Mouse (Mus musculus) urinary bladder, postnatal 25 days (tissue): ENCODE measurements at regions not wholly inside any gene's neighbourhood (a gene's known extent, or its start where the extent isn't known, plus 50 kb on each side); places are given as distances from the start of the nearest gene placed in this dataset.
"Not testable (repeated sequence)": the region's sequence is repeated elsewhere in the genome, so short reads cannot be mapped to it uniquely, and the experiment has no call there.

ENCODE experiments used
- DNase-seq: peaks from one replicate; pipeline ENCODE4 v3.0.0; 2022; ENCODE audit warnings: low spot score

DNA sequence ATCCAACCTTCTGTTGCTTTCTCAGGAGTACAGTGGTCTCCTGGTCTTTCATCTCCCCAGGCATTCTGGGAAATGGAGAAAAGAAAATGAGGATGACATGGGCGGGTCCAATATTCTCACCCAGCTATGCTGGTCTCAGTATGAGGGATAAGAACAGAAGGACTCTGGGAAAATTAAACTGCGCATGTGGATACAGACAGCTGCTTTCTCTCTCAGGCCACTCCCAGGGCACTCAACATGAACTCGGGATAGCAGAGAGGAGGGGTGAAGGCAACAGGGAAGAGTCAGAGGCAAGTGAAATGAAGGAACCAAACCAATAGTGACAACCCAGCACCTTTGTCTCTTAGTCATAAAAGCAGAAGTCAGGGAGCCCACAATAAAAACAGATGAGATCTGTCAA, 508.5 kb upstream of the Id2 start:
- no peak for DNase-seq

- DNase-seq, result no peak
Measured at GRCm38 (mm10) chr12:25590262-25590661, 493.3 kb upstream of the Id2 start.

- no peak for DNase-seq
Measured at GRCm38 (mm10) chr12:25585746-25586145, 488.8 kb upstream of the Id2 start.

DNA sequence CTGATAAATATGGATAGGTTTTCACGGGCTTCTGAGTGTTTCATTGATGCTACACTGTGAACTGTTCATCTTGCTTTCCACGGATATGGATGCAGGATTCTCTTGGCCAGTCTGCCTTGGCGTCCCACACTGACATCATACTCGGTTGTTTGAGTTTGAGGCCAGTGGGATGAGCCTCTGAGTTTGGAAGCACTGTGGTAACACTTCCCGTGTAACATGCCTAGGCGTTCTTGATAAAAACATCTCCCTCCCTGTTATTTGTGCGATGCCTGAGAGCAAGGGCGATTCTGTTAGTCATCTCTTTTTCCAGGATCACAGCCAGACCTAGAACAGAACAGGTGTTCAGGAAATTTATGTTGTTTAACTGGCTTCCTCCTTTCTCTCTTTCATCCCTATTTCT, 482.5 kb upstream of the Id2 start:
- DNase-seq, result no peak

DNA sequence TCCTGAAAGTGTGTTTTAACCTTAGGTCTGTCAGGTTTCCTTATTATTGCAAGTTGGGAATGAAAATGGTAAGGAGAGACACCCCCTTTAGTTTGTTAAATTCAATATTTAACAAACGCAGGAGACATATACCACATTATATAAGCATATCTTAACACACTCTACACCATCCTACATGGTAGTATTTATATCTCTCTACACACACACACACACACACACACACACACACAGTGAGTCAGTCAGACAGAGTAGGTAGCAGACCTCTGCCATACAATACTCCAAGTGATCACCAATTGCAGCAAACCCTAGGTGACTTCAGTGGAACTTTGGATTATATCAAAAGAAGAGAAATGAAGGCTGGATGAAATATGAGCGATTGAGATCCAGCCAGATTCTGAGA, 468.2 kb upstream of the Id2 start:
- no peak for DNase-seq

DNA sequence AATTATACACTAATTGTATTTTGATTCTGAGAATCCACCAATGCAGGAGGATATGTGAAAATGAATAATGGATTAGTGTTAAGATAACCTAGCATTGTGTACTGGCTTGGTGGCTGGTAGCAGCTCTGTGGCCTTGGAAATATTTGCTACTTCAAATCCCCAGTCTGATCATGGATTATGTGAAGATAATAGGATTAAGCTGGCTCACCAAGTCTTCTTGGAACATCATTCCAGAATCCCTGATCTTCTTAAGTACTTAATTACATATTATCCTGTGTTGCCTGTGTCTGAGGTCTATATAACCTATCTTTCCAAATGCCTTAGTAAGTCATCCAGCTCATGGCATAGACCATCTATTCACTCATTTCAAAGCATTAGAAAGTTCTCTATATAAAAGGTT, 462.7 kb upstream of the Id2 start:
- no peak for DNase-seq

GRCm38 (mm10) chr12:25553656-25554055, 456.7 kb upstream of the Id2 start:
- DNase-seq, result no peak

DNA sequence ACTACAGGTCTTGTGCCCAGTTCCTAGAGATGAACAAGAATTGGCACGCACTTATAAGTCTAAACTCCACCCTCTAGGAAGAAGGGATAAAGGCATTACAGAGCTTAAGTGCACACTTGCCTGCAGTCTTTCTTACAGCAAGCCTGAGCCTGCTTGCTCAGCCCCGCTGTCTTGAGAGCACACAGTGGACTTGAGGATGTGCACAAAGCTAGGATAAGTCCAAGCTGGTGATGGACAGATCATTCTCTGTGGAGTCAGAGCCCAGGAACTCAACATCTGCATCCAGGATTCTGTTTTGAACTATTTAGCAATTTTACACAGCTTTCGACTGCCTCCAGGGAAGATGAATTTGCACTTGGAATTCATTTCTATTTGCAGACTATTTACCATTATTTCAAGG, 452.8 kb upstream of the Id2 start:
- no peak for DNase-seq

GRCm38 (mm10) chr12:25544253-25544652, 447.3 kb upstream of the Id2 start:
- DNase-seq, result no peak

GRCm38 (mm10) chr12:25534620-25534950, 437.6 kb upstream of the Id2 start:
- no peak for DNase-seq

DNA sequence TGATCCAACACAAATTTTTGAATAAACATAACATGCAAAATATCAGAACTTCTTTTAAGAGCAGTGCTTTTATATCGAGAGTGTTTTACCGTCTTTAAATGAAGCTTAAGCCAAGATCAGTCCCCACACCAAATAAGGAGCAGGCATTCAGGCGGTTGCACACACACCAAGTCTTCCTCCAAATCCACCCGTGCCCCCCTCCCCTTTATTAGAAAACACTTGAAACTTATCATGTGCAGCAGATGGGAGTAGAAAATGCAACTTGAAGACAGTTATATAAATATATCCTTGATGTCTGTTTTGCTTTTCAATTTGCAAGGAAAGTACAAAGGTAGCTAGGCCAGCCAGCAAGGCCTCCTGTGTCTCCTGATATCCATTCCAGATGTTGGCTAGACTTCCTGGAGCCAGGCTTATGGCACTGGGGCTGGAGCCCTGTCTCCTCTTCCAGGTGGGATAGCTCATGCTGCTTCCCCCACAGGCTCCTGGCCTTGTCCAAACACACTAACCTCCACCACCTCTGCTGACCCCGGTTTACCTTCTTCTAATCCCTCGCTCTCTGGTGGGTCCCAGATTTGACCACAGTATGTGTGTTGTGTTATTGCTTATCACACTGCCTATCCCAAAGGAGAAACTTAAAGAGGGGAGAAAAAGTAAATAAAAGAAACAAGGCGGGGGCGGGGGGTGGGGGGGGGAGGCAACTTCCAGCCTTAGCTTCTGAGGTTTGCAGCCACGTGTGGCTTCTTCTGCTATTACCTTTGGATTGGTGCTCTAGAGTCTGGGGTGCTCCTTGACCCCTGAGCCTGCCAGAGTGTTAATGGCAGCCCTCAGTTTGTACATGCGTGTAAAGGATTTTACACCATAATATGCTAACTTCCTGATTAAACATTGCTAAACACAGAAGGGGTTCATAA, 437.0 kb upstream of the Id2 start:
- no peak for DNase-seq

GRCm38 (mm10) chr12:25530483-25530882, 433.5 kb upstream of the Id2 start:
- no peak for DNase-seq

DNA sequence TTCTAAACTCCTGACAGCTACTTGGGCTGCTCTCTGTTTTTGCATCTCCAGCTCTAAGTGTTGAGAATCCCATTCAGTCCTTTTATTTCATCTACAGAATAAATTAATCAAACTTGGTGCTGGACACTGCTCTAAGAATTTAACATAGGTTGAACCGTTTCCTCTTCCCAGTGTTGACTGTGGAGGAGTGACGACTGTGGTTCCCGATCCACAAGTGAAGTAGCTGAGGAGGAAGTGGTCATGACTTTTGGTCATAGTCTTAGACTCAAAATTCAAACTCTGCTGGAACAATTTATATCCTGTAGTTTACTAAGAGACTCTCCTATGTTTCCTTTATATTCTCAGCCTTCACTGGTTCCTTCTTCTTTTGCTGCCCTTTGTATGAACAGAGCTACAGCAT, 432.6 kb upstream of the Id2 start:
- no peak for DNase-seq

DNA sequence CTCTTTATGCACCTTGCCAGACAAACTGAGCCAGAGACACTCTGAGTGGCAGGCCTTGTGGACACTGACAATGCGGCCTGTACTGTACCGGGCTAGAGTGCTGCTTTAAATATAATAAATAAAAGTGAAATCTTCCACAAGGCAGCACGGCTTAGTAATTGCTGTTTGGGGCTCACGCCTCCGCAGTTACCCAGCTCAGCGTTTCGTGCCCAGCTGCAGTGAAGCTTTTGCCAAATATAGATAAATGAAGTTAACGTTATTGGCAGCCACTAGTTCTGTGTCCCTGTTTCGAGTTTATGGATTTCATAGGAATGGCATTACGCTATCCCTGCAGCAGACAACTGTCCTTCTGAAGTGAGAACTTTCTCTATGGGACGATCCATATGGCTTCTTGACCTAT, 429.7 kb upstream of the Id2 start:
- no peak for DNase-seq

DNA sequence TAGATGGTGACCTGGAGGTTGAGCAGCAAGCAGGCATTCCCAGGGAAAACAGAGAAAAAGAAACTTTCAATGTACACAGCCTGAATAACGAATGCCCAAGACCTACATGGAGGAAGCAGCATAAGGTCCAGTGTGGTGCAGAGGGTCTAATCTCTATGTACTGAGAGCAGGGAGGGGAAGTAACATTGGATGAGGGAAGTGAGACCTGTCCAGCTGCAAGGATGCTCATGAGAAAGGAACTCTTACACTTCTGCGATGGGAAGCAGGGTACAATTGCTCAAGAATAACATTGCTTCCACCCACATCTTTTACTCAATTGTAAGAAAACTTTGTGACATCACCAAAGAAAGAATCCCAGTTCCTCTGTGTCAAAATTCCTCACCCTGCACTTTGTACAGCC, 419.8 kb upstream of the Id2 start:
- no peak for DNase-seq

- DNase-seq, result no peak
Measured at GRCm38 (mm10) chr12:25513679-25514078, 416.7 kb upstream of the Id2 start.

- no peak for DNase-seq
Measured at GRCm38 (mm10) chr12:25509666-25510065, 412.7 kb upstream of the Id2 start.

DNA sequence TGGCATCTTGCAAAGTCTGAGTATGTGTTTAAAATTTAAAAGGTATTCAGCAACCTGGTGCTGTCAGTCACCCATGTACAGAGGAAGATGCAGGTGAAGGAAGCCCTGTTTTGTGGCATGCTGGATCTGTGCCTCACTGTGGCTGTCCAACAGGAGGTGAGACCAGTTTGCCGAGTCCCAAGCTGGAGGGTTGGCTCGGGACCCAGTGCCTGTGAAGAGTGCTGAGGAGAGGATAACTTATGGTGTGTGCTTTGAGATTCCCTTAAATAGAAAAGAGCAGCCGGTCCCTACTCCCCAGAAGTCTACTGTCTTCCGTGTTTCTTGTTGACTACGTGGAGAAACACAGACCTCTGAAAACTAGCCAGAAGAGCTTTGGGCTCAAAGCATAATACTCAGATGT, 396.3 kb upstream of the Id2 start:
- DNase-seq, result no peak

GRCm38 (mm10) chr12:25492483-25493190, 395.7 kb upstream of the Id2 start:
- DNase-seq, result no peak

DNA sequence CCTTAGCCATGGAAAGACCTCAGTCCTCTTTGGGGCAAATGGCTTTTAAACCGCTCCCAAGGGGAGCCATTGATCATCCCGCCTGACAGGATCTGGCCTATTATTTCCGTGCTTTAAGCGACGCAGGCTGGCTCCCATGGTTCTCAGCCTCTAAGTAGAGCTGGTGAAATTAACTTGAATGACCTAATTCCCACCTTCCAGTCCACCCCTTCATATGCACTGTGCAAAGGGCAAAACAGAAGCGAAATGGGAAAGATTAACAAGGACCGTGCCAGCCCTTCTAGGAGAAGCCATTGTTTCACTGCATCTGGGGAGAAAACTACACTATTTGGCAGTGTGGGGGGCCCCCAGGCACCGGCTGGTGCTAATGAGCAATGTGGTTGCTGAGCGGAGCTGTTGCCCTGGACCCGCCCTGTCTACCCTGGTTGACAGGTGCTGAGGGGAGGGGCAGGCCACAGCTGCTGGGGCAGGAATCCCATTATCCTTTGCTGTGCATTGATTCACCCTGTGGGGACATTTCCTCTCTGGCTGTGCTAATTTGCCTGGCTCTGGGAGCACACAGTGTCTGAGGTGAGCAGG, 378.3 kb upstream of the Id2 start:
- no peak for DNase-seq

GRCm38 (mm10) chr12:25469181-25469580, 372.2 kb upstream of the Id2 start:
- DNase-seq, result no peak

GRCm38 (mm10) chr12:25467789-25468188, 370.8 kb upstream of the Id2 start:
- DNase-seq, result no peak

DNA sequence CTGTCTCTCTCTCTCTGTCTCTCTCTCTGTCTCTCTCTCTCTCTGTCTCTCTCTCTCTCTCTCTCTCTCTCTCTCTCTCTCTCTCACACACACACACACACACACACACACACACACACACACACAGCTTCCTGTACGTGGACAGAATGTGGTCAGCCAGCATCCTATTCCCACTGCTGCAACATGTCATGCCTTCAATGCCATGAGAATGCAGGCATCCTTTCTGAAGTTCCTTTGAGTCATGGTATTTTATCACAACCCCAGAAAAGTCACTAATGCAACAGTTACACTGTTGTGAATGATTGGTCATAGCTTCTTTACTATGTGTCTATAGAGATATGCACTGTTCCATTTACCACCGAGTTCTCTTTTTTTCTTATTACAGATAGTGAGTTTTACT, 365.8 kb upstream of the Id2 start:
- not testable (repeated sequence) for DNase-seq
